Mouse (Mus musculus): ENCODE data around the gene Tsku.

Gene Tsku

DNA sequence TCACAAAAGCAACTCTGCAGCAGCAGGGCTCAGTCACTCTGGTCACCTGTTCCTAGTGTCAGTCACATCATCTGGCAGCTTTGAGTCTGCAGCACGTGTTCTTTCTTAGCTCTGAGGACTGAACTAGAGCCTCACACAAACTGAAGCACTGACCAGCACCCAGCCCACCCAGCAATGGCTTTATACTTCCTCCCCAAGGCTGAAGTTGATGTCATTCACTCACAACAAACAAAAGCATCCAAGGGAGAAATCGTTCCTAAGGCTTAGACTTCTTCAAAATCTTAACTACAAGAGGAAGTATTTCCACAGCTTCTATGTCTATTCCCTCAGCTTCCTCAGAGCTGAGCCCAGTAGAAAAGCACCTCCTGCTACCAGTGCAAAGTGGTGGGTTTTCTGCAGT is 32.8 kb downstream of the Tsku start:
- no peak for DNase-seq (ENCODE audit: low spot score in 2 of 2)

DNA sequence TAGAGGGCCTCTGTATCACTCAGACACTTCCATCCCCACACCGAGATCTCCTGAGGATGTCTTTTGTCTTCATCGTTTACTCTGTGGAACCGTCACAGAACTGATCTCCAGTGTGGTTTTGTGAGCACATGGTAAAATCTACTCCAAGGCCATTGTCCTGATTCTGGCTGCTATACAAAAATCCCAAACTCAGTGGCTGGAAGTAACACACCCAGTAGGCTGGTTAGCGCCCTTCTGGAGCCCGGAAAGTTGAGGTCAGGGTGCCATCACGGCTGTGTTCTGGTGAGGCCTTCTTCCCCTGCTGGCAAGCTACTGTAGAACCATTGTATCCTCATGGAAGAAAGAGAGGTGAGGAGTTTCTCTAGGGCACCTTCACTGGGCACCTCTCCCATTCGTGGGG is 35.1 kb downstream of the Tsku start:
- DNase-seq (ENCODE audit: low spot score in 2 of 2): no peak

DNA sequence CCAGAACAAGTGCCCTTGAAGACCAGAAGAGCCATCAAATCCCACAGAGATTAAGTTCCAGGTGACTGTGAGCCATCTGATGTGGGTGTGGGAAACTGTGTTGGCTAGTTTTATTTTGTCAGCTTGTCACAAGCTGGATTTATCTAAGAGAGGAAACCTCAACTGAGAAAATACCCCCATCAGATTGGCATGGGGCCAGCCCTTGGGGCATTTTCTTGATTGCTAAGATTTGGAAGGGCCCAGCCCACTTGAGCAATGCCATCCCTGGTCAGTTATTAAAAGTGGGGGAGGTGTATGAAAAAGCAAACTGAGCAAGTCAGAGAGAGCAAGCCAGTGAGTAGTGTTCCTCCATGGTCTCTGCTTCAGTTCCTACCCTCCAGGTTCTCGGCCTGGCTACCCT is 36.9 kb downstream of the Tsku start:
- DNase-seq (ENCODE audit: low spot score in 2 of 2): no peak

DNA sequence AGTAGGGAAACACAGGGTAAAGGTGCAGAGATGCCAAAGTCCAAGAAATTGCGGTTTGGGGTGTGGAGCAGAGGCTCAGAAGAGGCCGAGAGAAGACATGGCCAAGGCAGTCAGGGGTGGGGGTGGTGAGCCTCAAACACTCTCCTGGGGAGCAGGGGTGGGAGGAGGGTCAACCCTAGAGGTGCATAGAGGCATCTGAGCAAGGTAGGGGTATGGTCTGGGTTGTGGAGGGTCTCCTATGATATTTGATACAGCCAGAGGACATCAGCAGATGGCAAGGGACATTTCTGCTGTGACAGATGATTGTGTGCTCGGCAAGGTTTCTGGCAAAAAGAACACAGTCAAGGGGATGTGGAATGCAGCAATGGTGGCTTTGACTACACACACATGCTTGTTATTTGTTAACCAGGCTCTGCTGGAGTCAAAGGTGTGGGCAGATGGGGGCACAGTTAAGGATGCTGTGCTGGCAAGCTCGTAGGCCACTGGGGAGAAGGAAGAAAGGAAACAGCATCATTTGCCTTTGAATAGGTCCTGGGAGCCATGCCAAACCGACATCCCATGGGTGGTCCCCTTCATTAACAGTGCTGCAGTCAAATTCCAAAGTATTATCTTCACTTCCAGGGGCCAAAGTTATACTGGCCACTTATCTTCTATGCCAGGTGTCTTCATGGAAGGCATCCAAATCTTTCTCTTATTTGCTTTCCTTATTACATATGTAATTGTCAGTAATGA is 37.7 kb downstream of the Tsku start:
- no peak for DNase-seq (ENCODE audit: low spot score in 2 of 2)

DNA sequence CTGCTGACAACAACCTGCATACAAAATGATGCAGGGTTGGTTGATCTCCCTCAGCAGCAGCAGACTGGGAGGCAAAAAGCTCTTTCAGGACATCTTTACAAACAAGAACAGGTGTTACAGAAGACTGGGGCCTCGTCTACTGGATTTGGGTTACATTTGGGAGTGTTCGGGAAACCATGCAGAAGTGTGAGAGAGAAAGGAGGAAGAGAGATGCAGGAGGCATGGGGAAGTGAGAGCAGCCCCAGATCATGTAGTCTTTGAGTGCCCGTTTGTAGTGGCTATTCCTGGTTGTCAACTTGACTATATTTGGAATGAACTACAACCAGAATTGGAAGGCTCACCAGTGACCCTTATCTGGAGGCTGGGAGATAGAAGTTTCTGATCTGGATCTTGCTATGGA is 38.7 kb downstream of the Tsku start:
- no peak for DNase-seq (ENCODE audit: low spot score in 2 of 2)

DNA sequence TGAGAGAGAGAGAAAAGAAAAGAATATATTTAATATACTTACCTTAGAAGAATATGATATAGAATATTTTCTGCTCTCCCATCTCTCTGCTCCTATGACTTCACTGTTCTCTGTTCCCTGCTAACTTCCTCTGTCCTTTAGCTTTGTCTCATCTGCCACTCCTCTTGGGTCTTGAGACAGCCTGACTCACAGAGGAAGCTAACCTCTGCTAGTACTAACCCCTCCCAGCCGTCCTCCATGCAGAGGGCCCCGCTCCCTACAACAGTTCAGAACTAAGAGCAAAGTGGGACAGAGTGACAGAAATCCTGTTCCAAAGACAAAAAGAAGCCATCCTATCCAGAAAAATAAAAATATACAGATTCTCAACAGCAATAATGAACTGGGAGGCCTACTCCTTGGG is 40.0 kb downstream of the Tsku start, which contains the start of gene Acer3:
TSS of gene Acer3 (minus strand) at position 126 of the 400 bp plus-strand sequence.
- DNase-seq (ENCODE audit: low spot score in 2 of 2): no peak

DNA sequence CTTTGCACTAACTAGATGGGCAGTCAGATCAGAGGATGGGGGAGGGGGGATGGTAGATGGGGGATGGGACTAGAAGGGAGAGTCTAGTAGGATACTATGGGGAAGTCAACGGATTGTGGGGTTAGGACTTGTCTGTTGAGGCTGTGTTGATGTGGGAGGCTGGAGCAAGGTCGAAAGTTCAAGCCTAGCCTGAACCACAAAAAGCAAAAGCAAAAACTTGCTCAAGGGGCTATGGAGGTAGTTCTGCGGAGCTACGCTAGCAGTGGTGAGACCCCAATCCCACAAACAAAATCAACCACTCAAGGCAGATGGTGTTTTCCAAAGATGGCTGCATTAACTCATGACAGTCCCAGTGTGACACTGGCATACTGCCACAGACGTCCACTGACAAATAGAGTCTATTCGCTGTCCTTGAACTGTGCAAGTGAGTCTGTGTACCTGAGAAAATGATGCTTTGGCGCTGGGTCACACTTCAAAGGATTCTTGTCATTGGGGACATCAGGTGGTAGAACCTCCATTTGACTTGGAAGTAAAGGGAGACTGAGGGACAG is 41.0 kb downstream of the Tsku start:
- no peak for DNase-seq (ENCODE audit: low spot score in 2 of 2)

DNA sequence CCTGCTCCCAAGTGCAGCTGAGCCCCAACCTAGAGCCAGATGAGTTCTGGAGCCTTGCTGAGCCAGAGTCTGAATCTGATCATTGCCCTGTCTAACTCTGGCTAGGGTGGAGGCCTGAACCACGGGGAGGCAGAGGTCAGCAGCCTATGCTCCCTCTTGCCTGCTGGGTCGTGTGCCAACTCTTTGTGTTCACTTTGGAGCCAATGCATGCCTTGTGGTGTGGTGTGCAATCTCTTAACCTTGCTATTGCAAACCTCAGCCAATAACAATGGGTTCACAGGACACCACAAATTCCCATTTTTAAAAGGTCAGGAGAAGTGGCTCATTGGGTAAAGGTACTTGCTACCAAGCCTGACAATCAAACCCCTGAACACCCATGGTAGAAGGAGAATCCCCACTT is 44.6 kb downstream of the Tsku start:
- DNase-seq (ENCODE audit: low spot score in 2 of 2): no peak

DNA sequence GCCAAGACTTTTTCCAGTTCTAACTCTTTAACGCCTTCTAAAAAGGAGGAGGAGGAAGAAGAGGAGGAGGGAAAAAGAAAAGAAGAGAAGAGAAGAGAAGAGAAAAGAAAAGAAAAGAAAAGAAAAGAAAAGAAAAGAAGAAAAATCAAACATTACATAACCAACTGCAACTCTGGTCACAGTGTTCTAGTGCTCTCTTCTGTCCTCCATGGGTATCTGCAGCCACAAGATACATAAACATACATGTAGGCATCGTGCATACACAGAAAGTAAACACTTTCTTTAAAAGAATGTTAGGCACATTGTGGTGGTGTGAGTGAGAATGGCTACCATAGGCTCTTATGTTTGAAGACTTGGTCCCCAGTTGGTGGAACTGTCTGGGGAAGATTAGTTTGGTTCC is 46.0 kb downstream of the Tsku start:
- DNase-seq (ENCODE audit: low spot score in 2 of 2): no peak

DNA sequence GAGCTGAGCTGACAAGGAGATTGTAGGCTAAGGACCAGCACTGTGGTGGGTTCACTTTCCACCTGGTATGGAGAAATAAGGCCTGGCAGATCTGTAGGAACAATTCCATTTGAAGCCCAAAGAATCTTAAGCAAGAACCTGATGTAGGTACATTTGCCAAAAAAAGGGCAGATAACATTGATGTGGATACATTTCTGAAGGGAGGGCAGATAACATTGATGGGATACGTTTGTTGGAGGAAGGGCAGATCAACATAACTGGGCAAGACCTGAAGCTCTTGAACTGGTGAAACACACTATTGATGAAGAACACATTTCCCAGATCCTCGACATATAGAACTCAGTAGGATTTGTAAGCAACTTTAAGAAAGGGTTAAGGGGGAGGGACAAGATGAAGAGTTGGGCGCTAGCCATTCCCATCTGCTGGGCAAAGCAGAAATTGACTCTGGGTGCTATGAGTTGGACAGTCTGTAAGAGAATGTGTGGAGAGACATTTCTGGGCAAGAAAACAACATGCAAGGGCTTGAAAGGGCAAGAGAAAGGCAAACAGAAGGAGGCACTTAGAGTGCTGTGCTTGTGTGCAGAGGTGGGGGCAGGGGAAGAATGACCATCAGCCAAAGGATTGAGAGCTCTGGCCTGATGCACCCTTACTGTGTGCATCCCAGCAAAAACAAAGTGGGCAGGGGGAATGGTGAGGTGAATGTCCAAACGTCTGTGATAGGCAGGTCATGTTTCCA is 48.8 kb downstream of the Tsku start:
- no peak for DNase-seq (ENCODE audit: low spot score in 2 of 2)

DNA sequence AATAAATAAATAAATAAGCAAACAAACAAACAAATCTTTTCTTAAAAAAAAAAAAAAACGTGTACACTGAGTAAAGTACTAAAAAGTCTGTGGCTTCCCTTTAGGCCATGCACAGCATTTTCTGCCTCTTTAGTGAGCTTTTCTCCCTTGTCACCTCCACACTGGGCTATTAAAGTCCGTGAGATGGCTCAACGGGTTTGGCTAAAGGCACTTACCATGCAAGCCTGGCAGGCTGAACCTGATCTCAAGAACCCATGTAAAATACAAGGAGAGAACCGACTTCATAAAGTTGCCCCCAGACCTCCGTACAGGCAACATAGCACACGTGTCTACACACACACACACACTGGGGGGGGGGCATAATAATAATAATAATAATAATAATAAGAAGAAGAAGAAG is 50.9 kb downstream of the Tsku start:
- DNase-seq (ENCODE audit: low spot score in 2 of 2): no peak

DNA sequence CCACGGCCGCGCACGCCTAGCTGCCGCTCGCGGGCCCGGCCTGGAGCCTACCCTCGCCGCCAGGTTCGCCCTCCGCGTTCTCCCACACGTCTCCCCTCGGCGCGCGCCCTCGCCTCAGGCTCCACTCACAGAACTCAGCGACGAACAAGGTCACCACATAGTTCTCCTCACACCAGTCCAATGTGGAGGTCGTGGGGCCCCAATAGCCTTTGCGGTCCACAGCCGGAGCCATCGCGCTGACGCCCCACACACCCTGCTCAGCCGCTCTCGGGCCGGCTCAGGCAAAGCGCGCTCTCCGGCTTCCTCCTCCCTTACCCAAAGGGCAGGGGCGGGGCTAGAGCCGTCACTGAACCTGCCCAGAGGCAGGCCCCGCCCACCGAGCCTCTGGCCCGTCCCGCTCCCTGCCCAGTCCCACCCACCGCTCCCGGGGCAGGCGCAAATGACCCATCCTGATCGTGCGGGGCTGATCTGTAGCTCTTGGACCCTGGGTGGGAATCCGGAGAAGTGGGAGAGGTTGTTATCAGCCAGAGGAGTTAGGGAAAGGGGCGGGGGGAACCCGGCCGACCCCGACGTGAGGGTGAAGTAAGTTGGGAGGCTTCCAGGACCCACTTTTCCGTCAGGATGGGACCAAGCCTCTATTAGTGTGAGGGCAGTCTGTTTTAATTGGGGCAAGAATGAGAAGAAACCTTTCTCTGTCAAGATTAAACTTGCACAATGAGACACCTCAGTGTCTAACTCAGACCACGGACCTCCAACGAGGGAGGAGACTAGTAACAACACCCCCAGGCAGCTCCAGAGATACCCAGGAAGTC is 51.7 kb downstream of the Tsku start:
- peak; percentile 75 to 88 for DNase-seq (ENCODE audit: low spot score in 2 of 2)

DNA sequence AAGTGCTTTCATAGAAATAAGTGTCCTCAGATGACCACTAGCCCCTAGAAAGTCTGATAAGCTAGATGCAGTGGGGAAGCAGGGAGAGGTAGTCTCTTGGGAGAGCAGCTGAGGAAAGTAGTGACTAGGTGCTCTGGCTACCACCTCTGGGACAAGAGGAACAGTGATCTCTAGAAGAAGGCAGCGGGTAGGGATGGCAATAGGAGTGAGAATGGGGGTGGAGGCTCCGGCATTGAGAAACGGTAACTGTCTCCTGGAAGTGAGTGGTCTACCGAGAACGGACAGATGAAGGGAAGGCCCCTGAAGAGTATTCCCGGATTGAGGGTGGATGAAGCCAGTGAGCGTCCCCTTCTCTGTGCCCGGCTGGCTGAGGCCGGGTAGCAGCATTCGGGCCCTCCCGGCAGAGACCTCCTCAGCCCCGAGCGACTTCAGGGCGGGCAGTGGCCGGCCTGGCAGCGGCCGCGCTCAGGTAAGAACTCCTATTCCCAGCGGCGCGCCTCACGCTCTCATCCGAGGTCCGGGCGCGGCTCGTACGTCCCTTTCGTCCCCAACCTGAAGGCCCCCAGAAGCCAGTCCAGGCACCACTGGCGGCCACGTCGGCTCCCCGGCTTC is 52.4 kb downstream of the Tsku start:
- DNase-seq (ENCODE audit: low spot score in 2 of 2): peak in 1 of 2 experiments; percentile 7

DNA sequence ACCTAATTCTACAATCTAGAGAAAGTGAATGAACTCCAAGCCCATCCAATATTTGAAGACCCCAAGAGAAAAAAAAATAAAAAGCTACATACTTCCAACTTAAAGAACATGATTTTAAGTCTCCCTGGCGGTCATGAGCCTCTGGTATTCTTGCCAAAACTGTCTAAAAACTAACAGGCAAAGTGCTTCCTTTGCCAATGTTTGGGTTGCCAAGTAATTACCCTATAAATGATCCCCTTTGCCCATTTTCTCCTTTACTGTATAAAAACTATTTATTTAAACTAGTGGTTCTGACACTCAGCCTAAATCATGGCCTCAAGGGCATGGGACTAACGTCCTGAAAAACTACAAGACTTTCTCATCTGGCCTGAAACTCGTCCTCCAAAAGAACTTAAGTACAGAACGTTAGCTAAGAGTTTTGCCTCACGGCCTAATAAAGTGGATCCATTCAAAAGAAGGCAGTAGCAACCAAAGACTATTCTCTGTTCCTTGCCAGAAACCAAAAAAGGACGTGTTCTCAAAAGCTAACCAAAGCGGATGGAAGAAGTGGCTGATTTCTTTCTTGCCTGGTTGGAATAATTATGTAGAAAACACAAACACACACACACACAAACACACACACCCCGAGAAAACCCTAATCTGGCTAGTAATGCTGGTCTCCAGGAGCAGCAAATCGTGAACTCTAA is 53.1 kb downstream of the Tsku start:
- no peak for DNase-seq (ENCODE audit: low spot score in 2 of 2)

DNA sequence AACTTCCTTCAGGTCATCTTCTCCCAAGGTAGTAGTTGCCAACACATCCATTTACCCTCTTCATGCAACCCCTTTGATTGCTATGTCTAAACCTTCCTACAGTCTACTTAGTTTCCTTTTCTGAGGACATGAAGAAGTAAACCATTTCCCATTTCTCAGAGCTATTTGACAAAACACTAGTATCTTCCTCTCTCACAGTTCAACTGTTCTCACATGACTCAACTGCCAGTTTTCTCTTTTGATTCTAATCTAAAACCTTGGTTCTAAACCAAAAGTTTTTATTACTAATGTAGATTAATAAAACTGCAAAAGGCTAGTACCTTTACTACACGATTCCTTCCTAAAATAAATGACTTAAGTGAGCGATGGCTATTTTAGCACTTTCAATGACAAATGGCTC is 53.7 kb downstream of the Tsku start:
- no peak for DNase-seq (ENCODE audit: low spot score in 2 of 2)
